Mouse (Mus musculus) CH12.LX (cell line): ENCODE data around the gene Mtx3. TPM values are rescaled to one million over a fixed set of nuclear protein-coding genes. Genes with fewer than 3 reads are reported as not detected.
"Not testable (repeated sequence)": the region's sequence is repeated elsewhere in the genome, so short reads cannot be mapped to it uniquely, and the experiment has no call there.

Source experiments
- DNase-seq: peaks from one replicate; pipeline ENCODE4 v3.0.0-alpha.2; 2013; ENCODE audit errors: extremely low read depth
- H3K27ac ChIP-seq: 2 replicates; pipeline ENCODE4 v1.5.1; 2012; ENCODE audit warnings: low read depth, mild to moderate bottlenecking, control low read depth, moderate library complexity; ENCODE audit not compliant: insufficient read depth
- H3K27me3 ChIP-seq: replicated peaks from 2 replicates; pipeline ENCODE3; 2012; ENCODE audit warnings: inconsistent platforms
- H3K36me3 ChIP-seq, 2 experiments: replicated peaks in 1 of 2; 2 replicates each; pipeline versions ENCODE3 to v1.6.1; 2012; ENCODE audit warnings: inconsistent platforms in 1 of 2, low read length in 1 of 2, mild to moderate bottlenecking in 1 of 2, mixed read lengths in 1 of 2, moderate library complexity in 1 of 2; ENCODE audit not compliant: control insufficient read depth in 1 of 2, insufficient read depth in 1 of 2
- H3K4me1 ChIP-seq, 2 experiments: 2 replicates each; pipeline ENCODE4 v1.6.1; 2012; ENCODE audit warnings: inconsistent platforms in 1 of 2, moderate library complexity in 1 of 2; ENCODE audit not compliant: insufficient read depth in 2 of 2, control insufficient read depth in 1 of 2
- H3K4me2 ChIP-seq: 2 replicates; pipeline ENCODE4 v1.6.1; 2012; ENCODE audit warnings: low read depth, mild to moderate bottlenecking, control low read depth; ENCODE audit not compliant: poor library complexity, insufficient read depth, severe bottlenecking
- H3K4me3 ChIP-seq, 3 experiments: fragments of 150-350 bp in 1 of 3; sonication (generic) in 1 of 3; replicated peaks in 1 of 3; 2 replicates each; pipeline versions ENCODE3 to v1.5.1; 2011 to 2012; ENCODE audit warnings: low read depth in 2 of 3, low read length in 2 of 3, mild to moderate bottlenecking in 2 of 3, moderate library complexity in 2 of 3, control low read depth in 1 of 3, improper control_type of control experiment in 1 of 3, inconsistent platforms in 1 of 3, mixed read lengths in 1 of 3; ENCODE audit not compliant: poor library complexity in 1 of 3
- H3K79me2 ChIP-seq: replicated peaks from 2 replicates; pipeline ENCODE4 v1.6.1; 2012; ENCODE audit warnings: mild to moderate bottlenecking, moderate library complexity; ENCODE audit not compliant: control insufficient read depth, poor library complexity, insufficient read depth, severe bottlenecking; ENCODE audit errors: extremely low read depth
- H3K9ac ChIP-seq: 2 replicates; pipeline ENCODE4 v1.6.1; 2012; ENCODE audit warnings: low read depth, mild to moderate bottlenecking, control low read depth, moderate library complexity; ENCODE audit not compliant: insufficient read depth
- H3K9me3 ChIP-seq: replicated peaks from 2 replicates; pipeline ENCODE3; 2012; ENCODE audit warnings: low read length, inconsistent platforms, mixed read lengths
- BHLHE40 ChIP-seq: IDR thresholded peaks from 2 replicates; pipeline ENCODE4 v1.6.1; 2011; ENCODE audit warnings: mild to moderate bottlenecking, low read depth, low read length, improper control_type of control experiment
- CHD1 ChIP-seq: IDR thresholded peaks from 2 replicates; pipeline ENCODE4 v1.6.1; 2012; ENCODE audit warnings: low read depth, low read length, improper control_type of control experiment, inconsistent platforms
- CHD2 ChIP-seq: IDR thresholded peaks from 2 replicates; pipeline ENCODE4 v1.6.1; 2011; ENCODE audit warnings: low read length, improper control_type of control experiment
- E2F4 ChIP-seq: IDR thresholded peaks from 2 replicates; pipeline ENCODE4 v1.6.1; 2011; ENCODE audit warnings: low read depth, low read length, improper control_type of control experiment; ENCODE audit not compliant: insufficient replicate concordance
- ELF1 ChIP-seq: IDR thresholded peaks from 2 replicates; pipeline ENCODE4 v1.6.1; 2014; ENCODE audit warnings: low read depth, mild to moderate bottlenecking, inconsistent platforms, low read length, improper control_type of control experiment
- ETS1 ChIP-seq: conservative IDR thresholded peaks from 2 replicates; pipeline ENCODE4 v1.6.1; 2012; ENCODE audit warnings: low read depth, mild to moderate bottlenecking, inconsistent platforms, low read length, improper control_type of control experiment, moderate library complexity
- HCFC1 ChIP-seq: IDR thresholded peaks from 2 replicates; pipeline ENCODE4 v1.6.1; 2012; ENCODE audit warnings: low read depth, mild to moderate bottlenecking, inconsistent platforms, low read length, improper control_type of control experiment
- IRF4 ChIP-seq: IDR thresholded peaks from 2 replicates; pipeline ENCODE4 v1.6.1; 2014; ENCODE audit warnings: low read depth, mild to moderate bottlenecking, inconsistent platforms, low read length, improper control_type of control experiment
- JUN ChIP-seq: IDR thresholded peaks from 2 replicates; pipeline ENCODE4 v1.6.1; 2011; ENCODE audit warnings: low read depth, mild to moderate bottlenecking, low read length, improper control_type of control experiment, moderate library complexity; ENCODE audit not compliant: insufficient read depth
- JUND ChIP-seq: conservative IDR thresholded peaks from 2 replicates; pipeline ENCODE4 v1.6.1; 2011; ENCODE audit warnings: low read depth, low read length, improper control_type of control experiment
- KAT2A ChIP-seq: IDR thresholded peaks from 2 replicates; pipeline ENCODE4 v1.6.1; 2012; ENCODE audit warnings: low read length, improper control_type of control experiment, inconsistent platforms; ENCODE audit not compliant: insufficient replicate concordance
- MAFK ChIP-seq: IDR thresholded peaks from 2 replicates; pipeline ENCODE4 v1.6.1; 2011; ENCODE audit warnings: low read length, improper control_type of control experiment; ENCODE audit not compliant: insufficient replicate concordance
- MAX ChIP-seq: IDR thresholded peaks from 2 replicates; pipeline ENCODE4 v1.6.1; 2011; ENCODE audit warnings: low read length, improper control_type of control experiment
- MAZ ChIP-seq: IDR thresholded peaks from 2 replicates; pipeline ENCODE4 v1.6.1; 2012; ENCODE audit warnings: low read depth, mild to moderate bottlenecking, inconsistent platforms, low read length, improper control_type of control experiment, moderate library complexity
- MEF2A ChIP-seq: IDR thresholded peaks from 2 replicates; pipeline ENCODE4 v1.6.1; 2014; ENCODE audit warnings: low read depth, mild to moderate bottlenecking, inconsistent platforms, low read length, improper control_type of control experiment, borderline replicate concordance
- MXI1 ChIP-seq: IDR thresholded peaks from 2 replicates; pipeline ENCODE4 v1.6.1; 2011; ENCODE audit warnings: mild to moderate bottlenecking, low read depth, low read length, improper control_type of control experiment
- NRF1 ChIP-seq: IDR thresholded peaks from 2 replicates; pipeline ENCODE4 v1.6.1; 2014; ENCODE audit warnings: low read depth, mild to moderate bottlenecking, inconsistent platforms, low read length, improper control_type of control experiment, moderate library complexity
- PAX5 ChIP-seq: IDR thresholded peaks from 2 replicates; pipeline ENCODE4 v1.6.1; 2012; ENCODE audit warnings: low read length, inconsistent platforms, mixed read lengths
- POLR2A ChIP-seq: IDR thresholded peaks from 2 replicates; pipeline ENCODE4 v1.6.1; 2011; ENCODE audit warnings: low read depth, mild to moderate bottlenecking, improper control_type of control experiment, low read length
- RAD21 ChIP-seq: IDR thresholded peaks from 2 replicates; pipeline ENCODE4 v1.6.1; 2011; ENCODE audit warnings: low read depth, mild to moderate bottlenecking, low read length, improper control_type of control experiment, moderate library complexity
- RCOR1 ChIP-seq: conservative IDR thresholded peaks from 2 replicates; pipeline ENCODE4 v1.6.1; 2012; ENCODE audit warnings: low read depth, mild to moderate bottlenecking, inconsistent platforms, low read length, improper control_type of control experiment
- SIN3A ChIP-seq: IDR thresholded peaks from 2 replicates; pipeline ENCODE4 v1.6.1; 2012; ENCODE audit warnings: low read length, improper control_type of control experiment, inconsistent platforms
- SMC3 ChIP-seq: IDR thresholded peaks from 2 replicates; pipeline ENCODE4 v1.6.1; 2011; ENCODE audit warnings: low read depth, low read length, improper control_type of control experiment
- TBP ChIP-seq: conservative IDR thresholded peaks from 2 replicates; pipeline ENCODE4 v1.6.1; 2011; ENCODE audit warnings: low read depth, low read length, improper control_type of control experiment
- TCF12 ChIP-seq: IDR thresholded peaks from 2 replicates; pipeline ENCODE4 v1.6.1; 2014; ENCODE audit warnings: low read depth, mild to moderate bottlenecking, inconsistent platforms, low read length, improper control_type of control experiment
- USF1 ChIP-seq: IDR thresholded peaks from 2 replicates; pipeline ENCODE4 v1.6.1; 2014; ENCODE audit warnings: low read depth, mild to moderate bottlenecking, inconsistent platforms, low read length, improper control_type of control experiment
- USF2 ChIP-seq: conservative IDR thresholded peaks from 2 replicates; pipeline ENCODE4 v1.6.1; 2011; ENCODE audit warnings: low read depth, low read length, improper control_type of control experiment
- ZKSCAN1 ChIP-seq: IDR thresholded peaks from 2 replicates; pipeline ENCODE4 v1.6.1; 2012; ENCODE audit warnings: low read depth, inconsistent platforms, low read length, improper control_type of control experiment, borderline replicate concordance
- ZMIZ1 ChIP-seq: IDR thresholded peaks from 2 replicates; pipeline ENCODE4 v1.6.1; 2012; ENCODE audit warnings: low read depth, mild to moderate bottlenecking, inconsistent platforms, low read length, improper control_type of control experiment
- ZNF384 ChIP-seq: IDR thresholded peaks from 2 replicates; pipeline ENCODE4 v1.6.1; 2012; ENCODE audit warnings: low read depth, low read length, improper control_type of control experiment, inconsistent platforms
- dilution Hi-C: fragments of 300-500 bp; cut with MboI; formaldehyde crosslinking; loops from 2 replicates; pipeline ENCODE4 v1.14.3; 2020; ENCODE audit warnings: low sequenced_read_pairs; ENCODE audit not compliant: extremely low pct_unique_long_range_greater_than_20kb, extremely low pct_ligation_motif_present
- in situ Hi-C: fragments of 300-500 bp; cut with MboI; formaldehyde crosslinking; loops from 3 replicates; pipeline ENCODE4 v1.14.3; 2019; ENCODE audit warnings: low sequenced_read_pairs, low pct_ligation_motif_present, low pct_unique_long_range_greater_than_20kb, mixed read lengths
- polyA plus RNA-seq: library from polyadenylated mRNA; unstranded; fragments of >175 nt; gene quantifications from 2 replicates; pipeline ENCODE4 v1.2.1, GENCODE M21; 2012; ENCODE audit warnings: low read depth; ENCODE audit not compliant: insufficient read length
- total RNA-seq, 2 experiments: library from RNA; depleted of rRNA; stranded (reverse); fragments of 300-350 nt in 1 of 2; fragments of >200 nt in 1 of 2; gene quantifications; 2 replicates each; pipeline ENCODE4 v1.2.3; 2012 to 2014

Mtx3 gene
- total and polyA plus RNA-seq, 3 experiments, result 7.1 to 17.3 (median 10.9) TPM

DNA sequence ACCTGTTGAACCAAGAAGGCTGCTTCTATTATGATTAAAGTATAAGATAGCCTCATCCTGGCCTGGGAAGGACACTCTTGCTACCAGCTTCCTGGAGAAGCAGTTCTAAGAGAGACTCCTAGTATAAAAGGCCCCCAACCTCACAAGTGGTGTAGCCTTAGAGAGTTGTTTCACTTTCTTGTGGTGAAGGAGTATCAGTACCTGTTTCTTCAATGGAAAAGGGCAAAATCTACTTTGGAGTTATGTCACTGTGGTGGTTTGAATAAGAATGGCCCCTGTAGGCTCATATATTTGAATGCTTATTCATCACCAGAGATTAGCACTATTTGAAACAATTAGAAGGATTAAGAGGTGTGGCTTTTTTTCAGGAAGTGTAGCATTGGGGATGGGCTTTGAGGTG lies 37.8 kb upstream of the Mtx3 start (continued):
- TF ChIP-seq RCOR1 (no peak), SIN3A (no peak), NRF1 (no peak), MAX (no peak), RAD21 (no peak), TCF12 (no peak), TBP (no peak), ELF1 (peak; percentile 8; the same call in 1 of the 2 replicates), JUN (peak; percentile 30; the same call in 1 of the 2 replicates), POLR2A (no peak), MAFK (no peak), MAZ (no peak), BHLHE40 (no peak), ZKSCAN1 (no peak), MXI1 (no peak), MEF2A (0 out of 2 replicates have a peak, but pooled peaks have one; percentile 14), E2F4 (no peak), PAX5 (no peak), USF2 (no peak), CHD2 (no peak), KAT2A (no peak)
- TF ChIP-seq, all 38 proteins: peak for 6

DNA sequence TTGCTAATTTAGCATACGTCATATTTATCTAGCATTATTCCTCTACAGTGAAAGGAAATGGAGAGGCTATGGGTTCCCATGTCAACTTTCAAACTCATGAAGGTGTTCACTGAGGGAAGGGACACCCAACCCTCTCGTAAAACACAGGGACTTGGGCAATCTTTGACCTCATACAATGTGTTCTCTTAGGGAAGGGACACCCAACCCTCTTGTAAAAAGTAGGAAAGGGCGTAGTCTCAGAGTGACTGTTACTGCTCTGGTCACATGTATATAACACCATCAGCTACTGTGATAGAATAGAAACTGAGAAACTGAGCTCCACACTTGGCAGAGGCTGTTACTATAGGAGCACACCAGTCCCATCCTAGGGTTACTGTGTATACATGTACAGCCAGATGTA lies 36.7 kb upstream of the Mtx3 start:
- H3K4me2 ChIP-seq, result no peak overlapping the region
- H3K9ac ChIP-seq, result no peak overlapping the region
- in situ Hi-C loops (no loop called here), dilution Hi-C loops (no loop called here)
- no peak overlapping the region for H3K4me3 ChIP-seq
- no peaks in the 10 kb centered on the region for H3K27me3 ChIP-seq
- no peaks in the 10 kb centered on the region for H3K79me2 ChIP-seq
- DNase-seq, result no peak
- H3K27ac ChIP-seq, result no peak overlapping the region
- TF ChIP-seq ETS1, result no peak
- TF ChIP-seq JUND, result no peak
- TF ChIP-seq CHD2, result no peak
- TF ChIP-seq RAD21, result no peak
- no peak for TF ChIP-seq IRF4
- no peak for TF ChIP-seq MAFK
- TF ChIP-seq HCFC1, result no peak
- TF ChIP-seq USF2, result no peak
- TF ChIP-seq CHD1, result no peak
- no peak for TF ChIP-seq MEF2A
- no peak for TF ChIP-seq PAX5
- TF ChIP-seq USF1, result no peak
- no peak for TF ChIP-seq ZMIZ1
- TF ChIP-seq KAT2A, result no peak
- no peak for TF ChIP-seq MAZ
- no peak for TF ChIP-seq SMC3
- no peak for TF ChIP-seq ZNF384
- no peak for TF ChIP-seq ELF1
- peaks cover 4 to 19% of the 10 kb centered on the region in 2 experiments; a peak in 3 of 4 replicates for H3K4me1 ChIP-seq
- H3K9me3 ChIP-seq, result peaks cover 8% of the 10 kb centered on the region
- H3K36me3 ChIP-seq, result no peaks in the 10 kb centered on the region

DNA sequence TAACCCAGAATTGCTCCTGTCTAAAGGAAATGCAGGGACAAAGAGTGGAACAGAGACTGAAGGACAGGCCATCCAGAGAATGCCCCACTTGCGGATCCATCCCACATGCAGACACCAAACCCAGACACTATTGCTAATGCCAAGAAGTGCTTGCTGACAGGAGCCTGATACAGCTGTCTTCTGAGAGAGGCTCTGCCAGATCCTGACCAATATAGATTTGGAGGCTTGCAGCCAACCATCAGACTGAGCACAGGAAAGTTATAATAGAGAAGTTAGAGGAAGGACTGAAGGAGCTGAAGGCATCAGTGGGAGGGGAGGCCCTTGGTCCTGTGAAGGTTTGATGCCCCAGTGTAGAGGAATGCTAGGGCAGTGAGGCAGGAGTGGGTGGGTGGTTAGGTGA lies 34.0 kb upstream of the Mtx3 start:
- H3K4me1 ChIP-seq, result peaks cover 3 to 17% of the 10 kb centered on the region in 2 experiments; a peak in 3 of 4 replicates
- H3K9me3 ChIP-seq, dilution Hi-C loops, in situ Hi-C loops, H3K4me2 ChIP-seq, H3K36me3 ChIP-seq, H3K4me3 ChIP-seq, H3K9ac ChIP-seq, H3K79me2 ChIP-seq, H3K27ac ChIP-seq, H3K27me3 ChIP-seq, DNase-seq: not testable (repeated sequence)
